Mouse (Mus musculus) Muller cell, postnatal 12 days (primary cell): ENCODE measurements around the gene Rnf114.

Source experiments
- DNase-seq: peaks from one replicate; pipeline ENCODE4 v3.0.0-alpha.2; 2015; ENCODE audit errors: inconsistent ontology term

Gene Rnf114

GRCm38 (mm10) chr2:167491757-167492708 is at the start of gene Rnf114:
Gene Rnf114, plus strand, starts transcription at chr2:167492645.
- DNase-seq: peak; percentile 54

DNA sequence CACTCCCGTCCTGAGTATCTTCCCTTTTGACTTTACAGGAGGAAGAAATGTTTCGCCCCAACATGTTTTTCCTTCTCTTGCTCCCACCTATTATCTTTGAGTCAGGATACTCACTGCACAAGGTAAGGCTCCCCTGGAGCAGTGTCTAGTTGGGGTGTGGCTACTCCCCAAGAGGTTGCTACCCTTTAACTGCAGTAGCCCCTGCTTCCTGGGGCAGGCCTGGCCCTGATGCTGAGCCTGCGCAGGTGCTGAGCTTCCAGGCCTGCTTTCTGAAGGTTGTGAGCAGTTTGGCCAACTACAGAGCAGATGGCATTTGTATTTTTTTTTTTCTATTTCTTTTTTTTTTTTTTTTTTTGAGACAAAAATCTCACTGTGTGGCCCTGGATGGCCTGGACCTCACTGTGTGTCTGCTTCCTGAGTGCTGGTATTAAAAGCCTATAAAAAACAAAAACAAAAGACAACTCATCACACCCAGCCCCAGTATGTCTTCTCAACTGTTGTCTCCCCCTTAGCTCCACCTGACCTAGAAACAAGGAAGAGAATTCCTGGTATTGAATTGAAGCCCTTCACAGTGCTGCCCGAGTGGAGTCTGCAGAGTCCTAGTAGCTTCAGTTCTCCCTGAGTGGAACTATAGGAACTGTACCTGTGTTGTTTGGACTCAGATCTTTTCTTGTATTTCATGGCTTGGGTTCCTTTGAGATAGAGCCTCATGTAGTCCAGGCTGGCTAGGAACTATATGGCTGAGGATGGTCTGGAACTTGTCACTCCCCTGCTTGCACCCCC is 48.8 kb upstream of the Rnf114 start:
- DNase-seq: no peak

DNA sequence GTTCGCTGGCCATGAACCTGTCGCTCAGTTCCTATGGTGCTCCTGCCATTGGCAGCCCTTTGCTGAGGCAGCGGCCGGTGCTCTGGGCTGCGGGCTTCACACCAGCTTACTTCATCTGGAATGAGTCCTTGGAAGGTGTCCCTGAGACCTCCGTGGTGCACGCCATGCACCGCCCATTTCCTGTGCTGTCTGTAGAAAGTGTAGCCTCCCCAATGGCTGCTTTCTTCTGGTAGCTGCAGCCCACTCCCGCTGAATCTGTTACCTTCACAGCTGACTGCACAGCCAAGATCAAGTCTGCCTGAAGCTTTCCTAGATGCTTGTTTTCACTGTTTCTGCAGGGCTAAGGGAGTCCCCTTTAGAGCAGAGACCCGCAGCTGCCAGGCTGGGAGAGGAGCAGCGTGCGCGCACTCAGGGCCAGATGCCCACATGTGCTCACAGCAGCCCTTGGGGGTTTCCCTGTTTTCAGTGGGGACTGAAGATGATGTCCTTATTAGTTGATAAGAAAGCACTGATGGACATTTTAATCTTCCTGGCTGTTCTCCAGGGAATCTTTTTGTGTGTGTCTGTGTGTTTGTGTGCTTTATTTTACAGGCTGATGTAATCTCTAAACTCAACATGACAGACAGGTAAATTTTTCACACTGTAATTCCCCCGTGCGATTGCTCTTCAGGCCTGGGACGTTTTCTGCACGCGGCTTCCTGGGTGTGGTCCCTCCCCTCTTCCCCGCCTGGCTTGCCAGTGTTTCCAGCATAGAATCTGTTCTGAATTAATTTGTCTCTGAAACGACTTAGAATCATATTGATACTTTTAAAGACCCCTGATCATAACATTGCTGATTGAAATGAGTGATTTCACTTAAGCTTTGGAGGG is 46.3 kb upstream of the Rnf114 start:
- peak; percentile 20 for DNase-seq

GRCm38 (mm10) chr2:167447207-167447606 is 45.2 kb upstream of the Rnf114 start:
- no peak for DNase-seq

DNA sequence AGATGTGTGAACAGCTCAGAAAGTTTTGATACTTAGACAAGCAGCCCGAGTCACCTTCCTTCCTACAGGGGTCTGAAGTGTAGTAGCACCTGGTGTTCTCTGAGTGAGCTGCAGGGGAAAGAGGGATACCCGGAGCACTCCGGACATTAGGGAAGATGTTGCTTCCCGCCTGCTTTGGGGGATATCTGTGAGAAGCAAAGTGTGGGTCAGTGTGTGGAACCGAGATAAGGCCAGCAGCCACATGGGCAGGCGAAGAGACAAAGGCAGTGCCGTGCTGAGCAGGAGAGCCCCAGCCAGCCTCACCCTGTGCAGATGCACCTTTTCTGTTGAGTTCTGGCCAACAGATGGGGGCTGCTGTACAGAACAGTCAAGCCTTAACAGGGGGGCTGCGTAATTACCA is 44.8 kb upstream of the Rnf114 start:
- no peak for DNase-seq

DNA sequence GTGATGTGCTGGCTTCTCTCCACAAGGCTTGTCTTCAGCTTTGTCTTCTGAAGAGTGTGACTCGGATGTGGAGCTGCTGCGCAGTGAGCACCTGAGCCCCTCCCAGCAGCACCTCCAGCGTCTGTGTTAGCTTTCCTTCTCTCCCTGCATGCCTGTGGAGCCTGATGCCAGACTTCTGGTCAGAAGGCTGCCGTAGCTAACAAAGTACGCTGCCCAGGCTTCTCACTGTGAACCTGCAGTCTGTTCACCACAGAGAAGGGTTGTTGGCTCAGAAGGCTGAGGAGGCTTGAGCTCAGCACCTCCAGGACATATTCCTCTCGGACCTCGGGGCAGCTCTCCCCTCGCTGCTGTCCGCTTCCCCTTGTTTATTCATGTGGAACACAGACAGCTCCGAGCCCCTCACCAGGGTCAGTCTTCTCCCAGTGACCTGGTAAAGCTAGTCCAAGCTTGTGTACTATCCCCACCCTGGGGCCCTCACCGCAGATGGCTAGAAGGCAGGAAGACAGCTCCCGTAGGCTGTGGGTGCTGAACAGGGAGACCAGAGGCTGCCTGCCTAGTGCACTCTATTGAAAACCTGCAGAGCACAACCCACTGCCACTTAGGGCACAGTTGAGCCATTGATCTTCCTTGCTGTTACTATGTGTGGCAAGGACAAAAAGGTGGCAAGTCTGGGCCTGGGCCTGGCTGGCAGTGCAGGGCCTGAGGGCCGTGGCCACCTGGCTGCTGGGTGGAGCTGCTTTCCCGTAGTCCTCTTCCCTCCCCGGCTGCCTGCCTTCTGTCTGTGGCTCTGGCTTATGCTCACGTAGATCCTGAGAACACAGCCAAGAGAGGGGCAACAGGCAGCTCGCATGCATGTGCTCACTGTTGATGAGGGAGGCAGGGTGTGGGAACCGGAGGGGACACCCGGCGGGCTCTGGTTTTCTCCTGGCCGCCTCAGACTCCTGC is 42.8 kb upstream of the Rnf114 start:
- DNase-seq: no peak

DNA sequence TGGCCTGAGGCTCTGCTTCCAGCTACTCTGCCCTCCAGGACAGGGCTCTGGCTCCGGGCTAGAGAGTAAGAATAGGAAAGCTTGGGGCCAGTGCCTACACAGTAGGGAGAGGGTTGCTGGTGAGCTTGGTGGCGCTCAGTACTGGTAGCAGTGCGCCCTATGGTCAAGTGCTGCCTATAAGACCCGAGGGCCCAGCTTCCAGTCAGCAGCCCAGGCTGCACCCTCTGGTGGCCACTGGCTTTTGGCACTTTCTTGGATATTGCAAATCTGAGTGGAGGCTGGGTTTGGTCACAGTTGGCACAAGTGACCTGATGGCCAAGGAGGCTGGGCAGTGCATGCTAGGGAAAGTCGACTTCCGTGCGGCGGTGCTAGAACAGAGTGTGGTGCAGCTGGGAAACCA is 41.8 kb upstream of the Rnf114 start:
- no peak for DNase-seq

GRCm38 (mm10) chr2:167453814-167454213 is 38.6 kb upstream of the Rnf114 start:
- DNase-seq: no peak

DNA sequence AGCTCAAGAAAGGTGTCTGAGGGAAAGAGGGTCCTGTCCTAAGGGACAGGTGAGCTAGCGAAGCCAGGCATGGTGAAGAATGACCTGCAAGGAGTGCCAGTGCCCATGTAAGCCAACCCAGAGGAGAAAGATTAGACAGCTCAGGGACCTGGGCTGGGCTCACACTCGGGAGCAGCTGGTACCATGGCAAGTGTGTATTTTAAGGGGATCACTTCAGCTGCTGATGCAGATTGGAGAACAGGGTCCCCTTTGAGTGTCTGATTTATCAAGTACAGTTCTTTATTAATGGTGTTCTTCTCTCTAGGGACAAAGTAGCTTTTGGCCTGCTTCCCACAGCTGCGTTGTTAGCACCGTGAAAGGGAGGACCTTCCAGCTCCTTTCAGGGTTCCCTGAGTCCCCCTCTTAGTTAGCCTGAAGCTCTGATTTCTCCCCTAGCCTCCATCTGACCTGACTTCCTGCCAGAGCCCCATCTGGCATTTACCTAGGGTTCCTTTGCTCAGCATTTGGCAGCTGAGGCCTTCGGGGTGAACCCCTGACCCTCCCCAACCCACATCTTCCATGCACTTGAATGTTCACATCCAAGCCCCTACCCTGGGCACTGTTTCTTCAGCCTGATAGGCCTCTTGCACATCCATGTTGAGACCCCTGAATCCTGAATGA is 36.0 kb upstream of the Rnf114 start:
- DNase-seq: no peak

- DNase-seq: no peak
These were observed 35.2 kb upstream of the Rnf114 start for GRCm38 (mm10) chr2:167457213-167457612.

DNA sequence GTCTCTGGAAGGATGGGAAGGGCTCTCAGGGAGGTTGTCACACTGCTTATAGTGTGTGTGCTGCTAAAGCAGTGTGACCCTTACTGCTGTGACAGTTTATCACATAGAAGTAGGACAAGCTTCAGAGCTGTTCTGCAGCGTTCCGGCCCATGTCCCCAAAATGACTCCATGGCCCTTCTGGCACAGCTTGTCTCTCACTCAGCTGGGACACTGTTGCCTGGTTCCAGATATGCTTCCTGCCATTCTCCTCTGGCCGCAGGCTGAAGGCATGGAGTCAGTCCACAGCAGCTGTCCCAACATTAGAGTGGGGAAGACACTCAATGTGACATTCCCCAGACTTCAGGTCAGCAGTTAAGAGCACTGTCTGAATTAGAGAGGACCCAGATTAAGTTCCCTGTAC is 33.9 kb upstream of the Rnf114 start:
- DNase-seq: no peak

- DNase-seq: no peak
These were observed 33.2 kb upstream of the Rnf114 start for GRCm38 (mm10) chr2:167459071-167459865.

DNA sequence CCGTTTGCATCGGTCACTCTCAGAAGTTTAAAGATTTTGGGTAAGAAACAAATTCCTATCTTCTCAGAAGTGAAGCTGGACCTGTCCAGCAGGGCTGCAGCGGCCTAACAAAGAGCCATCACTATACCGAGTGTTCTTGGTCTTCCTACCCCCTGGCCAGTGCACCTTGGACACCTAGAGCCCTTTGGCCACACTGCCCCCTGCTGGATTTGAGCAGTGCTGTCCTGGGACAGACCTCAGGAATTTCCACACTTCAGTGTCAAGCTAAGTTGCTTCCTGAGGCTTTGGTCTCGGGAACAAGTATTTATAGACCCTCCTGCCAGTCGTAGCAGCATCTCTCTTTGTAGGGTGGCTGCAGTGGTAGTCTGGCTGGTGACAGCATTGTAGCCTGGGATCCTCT is 29.5 kb upstream of the Rnf114 start:
- DNase-seq: peak; percentile 23

DNA sequence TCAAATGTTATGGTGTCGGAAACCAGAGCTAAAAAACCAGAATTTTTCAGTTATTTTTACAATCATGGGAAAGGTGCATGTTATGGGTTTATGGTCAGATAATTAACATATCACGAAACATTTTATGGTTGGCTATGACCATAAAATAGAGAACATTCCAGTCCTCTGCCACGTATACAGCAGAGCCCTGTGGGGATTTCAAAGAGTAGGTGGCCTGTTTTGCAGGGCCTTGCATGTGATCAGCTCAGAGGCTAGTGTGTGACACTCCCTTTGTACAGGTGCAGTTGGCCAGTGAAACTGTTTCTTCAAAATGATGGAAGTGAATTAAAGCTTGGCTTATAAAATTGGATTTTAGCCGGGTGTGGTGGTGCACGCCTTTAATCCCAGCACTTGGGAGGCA is 28.6 kb upstream of the Rnf114 start:
- DNase-seq: no peak

- no peak for DNase-seq
These were observed 26.5 kb upstream of the Rnf114 start for GRCm38 (mm10) chr2:167465951-167466350.

DNA sequence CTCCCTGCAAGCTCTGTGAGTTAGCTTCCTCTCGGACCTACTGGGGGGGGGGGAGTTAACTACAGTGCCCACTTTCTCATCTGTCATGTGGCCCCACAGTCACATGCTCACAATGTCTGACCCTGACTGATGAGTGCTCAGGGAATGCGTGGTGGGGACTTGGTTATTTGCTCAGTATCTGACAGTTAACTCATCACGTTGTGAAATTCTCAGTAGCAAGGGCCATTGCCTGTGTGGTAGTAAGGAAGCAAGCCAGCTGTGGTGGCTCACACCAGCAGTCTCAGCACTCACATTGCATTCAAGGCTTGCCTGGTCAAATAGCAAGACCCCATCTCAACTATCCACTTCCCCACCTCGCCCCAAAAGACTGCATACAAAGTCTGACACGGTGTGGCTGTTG is 25.2 kb upstream of the Rnf114 start:
- DNase-seq: no peak

DNA sequence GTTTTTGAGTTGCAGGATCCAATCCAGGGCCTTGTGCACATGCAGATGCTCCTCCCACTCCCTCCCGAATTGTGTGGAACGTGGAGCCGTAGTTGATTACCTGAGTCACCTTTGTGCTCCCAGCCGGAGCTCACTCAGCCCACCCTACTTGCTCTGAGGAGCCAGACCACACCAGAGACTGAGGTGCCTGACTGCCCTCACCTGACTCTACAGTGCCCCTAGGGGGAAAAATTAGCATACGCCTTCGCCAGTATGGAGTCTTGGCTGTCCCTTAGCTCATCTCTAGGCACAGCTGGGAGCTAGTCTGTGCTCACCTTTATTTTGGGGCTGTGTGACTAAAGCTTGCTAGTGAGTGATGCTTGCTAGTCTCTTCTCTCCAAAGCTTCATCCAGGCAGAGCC is 24.0 kb upstream of the Rnf114 start:
- DNase-seq: no peak

DNA sequence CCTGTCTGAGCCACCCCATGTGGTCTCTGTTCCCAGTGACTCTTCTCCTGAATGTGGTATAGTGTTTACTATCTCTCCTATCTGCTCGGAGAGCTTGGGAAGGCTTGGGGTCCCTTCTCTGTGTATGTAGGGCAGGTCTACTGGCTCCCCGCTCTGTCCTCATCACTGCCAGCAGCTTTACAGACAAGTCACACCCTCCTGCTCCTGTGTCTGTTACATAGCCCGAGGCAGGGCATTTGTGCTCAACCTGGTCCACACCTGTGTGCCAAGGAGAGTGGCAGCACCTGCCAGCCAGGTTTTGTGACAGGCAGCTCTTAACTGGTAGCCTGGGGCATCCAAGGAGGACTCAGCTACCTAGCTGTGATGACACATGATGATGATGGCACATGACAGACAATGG is 21.8 kb upstream of the Rnf114 start:
- no peak for DNase-seq

- no peak for DNase-seq
These were observed 20.9 kb upstream of the Rnf114 start for GRCm38 (mm10) chr2:167471585-167471984.
